Mouse (Mus musculus): ENCODE results near the gene Rin2. TPM values are rescaled to one million over a fixed set of nuclear protein-coding genes. Genes with fewer than 3 reads are reported as not detected.
"Not testable (repeated sequence)": the region's sequence is repeated elsewhere in the genome, so short reads cannot be mapped to it uniquely, and the experiment has no call there.

Rin2 gene
- total RNA-seq, 2 experiments from 2014 or later: 33.4 to 34.7 TPM

- DNase-seq (ENCODE audit: low spot score in 2 of 2): peak in 1 of 2 experiments; percentile 18
These were observed 8.5 kb downstream of the Rin2 start for GRCm38 (mm10) chr2:145683536-145683935.

GRCm38 (mm10) chr2:145684151-145684550 is 9.1 kb downstream of the Rin2 start:
- DNase-seq (ENCODE audit: low spot score in 2 of 2): no peak

GRCm38 (mm10) chr2:145684891-145685290 is 9.9 kb downstream of the Rin2 start:
- DNase-seq (ENCODE audit: low spot score in 2 of 2): no peak

- no peak for DNase-seq (ENCODE audit: low spot score in 2 of 2)
These were observed 11.0 kb downstream of the Rin2 start for GRCm38 (mm10) chr2:145686017-145686416.

- no peak for DNase-seq (ENCODE audit: low spot score in 2 of 2)
These were observed 16.5 kb downstream of the Rin2 start for GRCm38 (mm10) chr2:145691367-145692009.

GRCm38 (mm10) chr2:145697160-145697559 is 22.1 kb downstream of the Rin2 start:
- DNase-seq (ENCODE audit: low spot score in 2 of 2): no peak

- peak in 1 of 2 experiments; percentile 14 for DNase-seq (ENCODE audit: low spot score in 2 of 2)
These were observed 24.5 kb downstream of the Rin2 start for GRCm38 (mm10) chr2:145699414-145700071.

- no peak for DNase-seq (ENCODE audit: low spot score in 2 of 2)
These were observed 25.4 kb downstream of the Rin2 start for GRCm38 (mm10) chr2:145700237-145700985.

- DNase-seq (ENCODE audit: low spot score in 2 of 2): no peak
These were observed 26.8 kb downstream of the Rin2 start for GRCm38 (mm10) chr2:145701605-145702335.

- no peak for DNase-seq (ENCODE audit: low spot score in 2 of 2)
These were observed 29.7 kb downstream of the Rin2 start for GRCm38 (mm10) chr2:145704738-145705137.

- DNase-seq (ENCODE audit: low spot score in 2 of 2): no peak
These were observed 34.8 kb downstream of the Rin2 start for GRCm38 (mm10) chr2:145709727-145710389.

- DNase-seq (ENCODE audit: low spot score in 2 of 2): no peak
These were observed 36.5 kb downstream of the Rin2 start for GRCm38 (mm10) chr2:145711512-145711911.

GRCm38 (mm10) chr2:145712026-145712425 is 37.0 kb downstream of the Rin2 start:
- DNase-seq (ENCODE audit: low spot score in 2 of 2): no peak

GRCm38 (mm10) chr2:145717539-145717938 is 42.5 kb downstream of the Rin2 start:
- DNase-seq (ENCODE audit: low spot score in 2 of 2): no peak

- no peak for DNase-seq (ENCODE audit: low spot score in 2 of 2)
These were observed 43.7 kb downstream of the Rin2 start for GRCm38 (mm10) chr2:145718624-145719183.

GRCm38 (mm10) chr2:145720157-145720556 is 45.1 kb downstream of the Rin2 start:
- DNase-seq (ENCODE audit: low spot score in 2 of 2): no peak

GRCm38 (mm10) chr2:145720743-145721142 is 45.7 kb downstream of the Rin2 start:
- DNase-seq (ENCODE audit: low spot score in 2 of 2): no peak

- DNase-seq (ENCODE audit: low spot score in 2 of 2): not testable (repeated sequence)
These were observed 47.3 kb downstream of the Rin2 start for GRCm38 (mm10) chr2:145722304-145722703.

GRCm38 (mm10) chr2:145724288-145724687 is 49.3 kb downstream of the Rin2 start:
- no peak for DNase-seq (ENCODE audit: low spot score in 2 of 2)

GRCm38 (mm10) chr2:145729414-145729813 is 54.4 kb downstream of the Rin2 start:
- no peak for DNase-seq (ENCODE audit: low spot score in 2 of 2)

All from adrenal gland, postnatal 4 days (tissue).